Mouse (Mus musculus) neural tube, embryonic 15.5 days (tissue): Measurements from ENCODE around the gene Tmem82. TPM values are rescaled to one million over a fixed set of nuclear protein-coding genes. Genes with fewer than 3 reads are reported as not detected.

Experiments used
- ATAC-seq: fragments of 200-750 bp; cut with Nextera tagmentation; 2 replicates; pipeline ENCODE4 v1.8.0; 2017; ENCODE audit warnings: mild to moderate bottlenecking, moderate TSS enrichment, moderate library complexity; ENCODE audit not compliant: low FRiP score
- H3K27ac ChIP-seq: fragments of 300-500 bp; sonication (generic); replicated peaks from 2 replicates; pipeline ENCODE4 v1.5.1; 2015; ENCODE audit warnings: mild to moderate bottlenecking, inconsistent platforms
- H3K27me3 ChIP-seq: fragments of 300-500 bp; sonication (generic); replicated peaks from 2 replicates; pipeline ENCODE4 v1.6.1; 2015; ENCODE audit warnings: inconsistent platforms
- H3K36me3 ChIP-seq: fragments of 300-500 bp; sonication (generic); 2 replicates; pipeline ENCODE4 v1.6.1; 2015; ENCODE audit warnings: inconsistent platforms
- H3K4me1 ChIP-seq: fragments of 300-500 bp; sonication (generic); 2 replicates; pipeline ENCODE4 v1.6.1; 2015; ENCODE audit warnings: inconsistent platforms
- H3K4me2 ChIP-seq: fragments of 300-500 bp; sonication (generic); 2 replicates; pipeline ENCODE4 v1.6.1; 2015; ENCODE audit warnings: inconsistent platforms, mild to moderate bottlenecking, moderate library complexity
- H3K4me3 ChIP-seq: fragments of 300-500 bp; sonication (generic); replicated peaks from 2 replicates; pipeline ENCODE4 v1.5.1; 2015; ENCODE audit warnings: mild to moderate bottlenecking, inconsistent platforms
- H3K9ac ChIP-seq: fragments of 300-500 bp; sonication (generic); replicated peaks from 2 replicates; pipeline ENCODE4 v1.6.1; 2015; ENCODE audit warnings: mild to moderate bottlenecking, inconsistent platforms
- H3K9me3 ChIP-seq: fragments of 300-500 bp; sonication (generic); replicated peaks from 2 replicates; pipeline ENCODE4 v1.6.1; 2016; ENCODE audit warnings: inconsistent platforms
- WGBS: fragments of 180-500 bp; shearing (Covaris S2); methylation state at CpG from one replicate; pipeline ENCODE4 v1.1.7; 2015; ENCODE audit warnings: mixed read lengths; 5-methylcytosine and 5-hydroxymethylcytosine counted together
- polyA plus RNA-seq: library from polyadenylated mRNA; unstranded; fragments of >200 nt; fragmentation: Nextera tagmentation; extraction: Ambion mirVana; gene quantifications from 2 replicates; pipeline ENCODE4 v1.2.1, GENCODE M21; 2015

Tmem82 gene
- polyA plus RNA-seq, 1 experiment from 2014 or later, result 0.18 TPM

DNA sequence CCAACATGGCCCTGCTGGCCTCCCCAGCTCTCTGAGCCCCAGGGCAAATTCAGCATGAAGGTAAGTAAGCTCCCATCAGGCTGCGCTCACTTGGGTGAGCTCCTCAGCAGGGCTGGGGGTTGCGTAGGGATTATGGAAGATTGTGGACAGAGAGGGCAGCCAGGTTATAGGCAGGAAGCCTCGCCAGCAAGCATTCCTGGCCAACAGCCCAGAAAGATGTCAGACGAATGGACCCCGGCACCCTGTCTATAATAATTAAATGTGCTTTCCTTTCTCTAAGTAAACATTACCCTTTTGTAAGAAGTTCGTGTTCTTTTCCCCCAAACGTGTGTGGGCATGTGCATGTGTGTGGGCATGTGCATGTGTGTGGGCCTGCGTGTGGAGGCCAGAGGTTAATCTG is 13.9 kb downstream of the Tmem82 start:
- Histone ChIP-seq H3K9me3 (no peaks in the 10 kb centered on the region), H3K4me2 (no peak overlapping the region), H3K4me3 (no peak overlapping the region), H3K36me3 (no peaks in the 10 kb centered on the region), H3K27ac (no peak overlapping the region), H3K9ac (no peak overlapping the region), H3K27me3 (no peaks in the 10 kb centered on the region), H3K4me1 (peaks cover 12% of the 10 kb centered on the region)
- ATAC-seq, result no peak
- 75% methylated on average over 8 of the region's 8 CpGs for WGBS

DNA sequence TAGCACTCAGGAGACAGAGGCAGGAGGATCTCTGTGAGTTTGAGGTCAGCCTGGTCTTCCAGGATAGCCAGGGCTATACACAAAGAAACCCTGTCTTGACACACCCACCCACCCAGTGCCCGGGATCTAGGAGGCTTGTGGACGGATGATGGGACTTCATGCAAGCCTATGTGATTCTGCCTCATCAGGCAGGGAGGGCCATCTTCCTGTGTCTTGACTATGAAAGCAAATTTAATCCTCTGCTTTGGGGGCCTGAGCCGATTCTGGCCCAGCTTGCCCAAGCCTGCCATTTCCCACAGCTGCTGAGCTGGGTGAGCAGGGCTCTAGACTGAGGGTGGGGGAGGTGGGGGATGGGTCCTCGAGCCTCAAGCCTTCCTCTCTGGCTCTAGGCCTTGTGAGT is 14.5 kb downstream of the Tmem82 start:
- peaks cover under 1% of the 10 kb centered on the region; the same call in 1 of the 2 replicates for H3K27me3 ChIP-seq
- H3K9me3 ChIP-seq, result no peaks in the 10 kb centered on the region
- peaks cover 17% of the 10 kb centered on the region for H3K4me1 ChIP-seq
- H3K27ac ChIP-seq, result no peak overlapping the region
- WGBS, result 80% methylated on average over 4 of the region's 4 CpGs
- H3K9ac ChIP-seq, result no peak overlapping the region
- no peak overlapping the region for H3K4me2 ChIP-seq
- H3K4me3 ChIP-seq, result no peak overlapping the region
- ATAC-seq, result no peak
- H3K36me3 ChIP-seq, result no peaks in the 10 kb centered on the region

DNA sequence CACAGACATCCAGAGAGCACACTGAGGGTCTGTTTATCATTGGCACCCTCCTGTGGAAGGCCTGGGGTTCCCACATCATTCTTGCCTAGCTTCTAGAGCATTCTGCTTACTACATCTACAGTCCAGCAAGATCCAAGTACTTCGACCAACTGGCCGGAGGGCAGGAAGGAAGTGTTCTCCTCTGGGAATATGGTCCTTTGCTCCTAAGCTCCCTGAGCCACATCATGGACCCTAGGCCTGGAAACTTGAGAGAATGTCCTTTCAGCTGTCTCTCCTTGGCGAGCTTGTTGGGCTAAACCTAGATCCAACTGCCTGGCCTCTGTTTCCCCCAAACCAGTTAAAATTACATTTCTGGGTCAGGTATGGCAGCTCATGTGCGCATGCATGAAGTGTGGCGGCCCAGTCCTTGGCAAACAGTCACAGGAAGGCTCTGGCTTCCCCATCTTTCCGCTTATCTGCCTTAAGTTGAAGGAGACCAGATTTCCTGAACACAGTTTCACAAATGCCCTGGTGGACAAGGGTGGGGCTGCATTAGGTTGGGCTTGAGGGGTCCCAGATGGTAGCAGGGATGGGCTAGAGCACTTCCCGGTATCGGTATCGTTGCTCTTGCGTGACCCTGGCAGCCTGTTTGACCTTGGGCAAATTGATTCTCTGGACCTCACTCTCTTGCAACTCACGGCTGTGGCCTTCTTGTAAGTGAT is 15.8 kb downstream of the Tmem82 start:
- 87% methylated on average over 11 of the region's 11 CpGs for WGBS
- Histone ChIP-seq H3K4me3 (no peak overlapping the region), H3K4me2 (no peak overlapping the region), H3K27ac (no peak overlapping the region), H3K9ac (no peak overlapping the region), H3K9me3 (no peaks in the 10 kb centered on the region), H3K27me3 (peaks cover 4% of the 10 kb centered on the region; the same call in 1 of the 2 replicates), H3K36me3 (no peaks in the 10 kb centered on the region), H3K4me1 (peaks cover 28% of the 10 kb centered on the region)
- no peak for ATAC-seq

DNA sequence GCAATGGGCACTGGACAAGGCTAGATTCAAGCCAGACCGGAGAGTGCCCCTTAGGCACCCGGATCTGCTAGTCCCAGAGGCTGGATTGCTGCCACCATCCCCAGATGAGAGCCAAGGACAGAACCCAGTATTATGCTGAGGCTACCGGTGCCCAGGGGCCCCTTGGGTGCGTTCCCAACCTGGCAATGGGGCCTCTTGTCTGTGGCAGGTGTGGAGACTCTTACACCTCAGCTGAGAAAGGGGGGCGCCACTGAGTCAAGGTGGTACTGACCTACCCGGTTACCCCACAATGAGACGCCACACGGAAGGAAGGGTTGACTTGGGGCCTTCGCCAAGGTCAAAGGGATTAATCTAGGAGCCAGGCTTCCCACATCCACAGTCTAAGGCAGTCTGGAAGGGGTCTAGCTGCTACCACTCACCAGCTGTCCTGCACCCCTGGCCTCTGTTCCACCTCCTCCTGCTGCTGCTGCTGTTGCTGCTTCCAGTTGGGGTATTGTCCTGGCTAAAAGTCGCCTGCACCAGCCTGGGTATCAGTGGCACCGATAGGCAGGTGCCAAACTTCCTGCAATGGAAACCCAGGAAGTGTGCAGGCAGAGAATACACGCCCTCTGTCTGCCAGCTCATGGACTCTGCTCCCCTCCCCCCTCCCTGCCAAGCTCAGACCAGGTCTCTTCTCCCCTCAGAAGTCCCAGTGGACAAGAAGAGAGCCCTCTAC is 17.1 kb downstream of the Tmem82 start:
- Histone ChIP-seq H3K27ac (no peak overlapping the region), H3K36me3 (no peaks in the 10 kb centered on the region), H3K9ac (no peak overlapping the region), H3K9me3 (no peaks in the 10 kb centered on the region), H3K4me3 (no peak overlapping the region), H3K4me1 (peaks cover 28% of the 10 kb centered on the region), H3K27me3 (peaks cover 4% of the 10 kb centered on the region; the same call in 1 of the 2 replicates), H3K4me2 (no peak overlapping the region)
- WGBS, result 76% methylated on average over 12 of the region's 12 CpGs
- ATAC-seq, result no peak

DNA sequence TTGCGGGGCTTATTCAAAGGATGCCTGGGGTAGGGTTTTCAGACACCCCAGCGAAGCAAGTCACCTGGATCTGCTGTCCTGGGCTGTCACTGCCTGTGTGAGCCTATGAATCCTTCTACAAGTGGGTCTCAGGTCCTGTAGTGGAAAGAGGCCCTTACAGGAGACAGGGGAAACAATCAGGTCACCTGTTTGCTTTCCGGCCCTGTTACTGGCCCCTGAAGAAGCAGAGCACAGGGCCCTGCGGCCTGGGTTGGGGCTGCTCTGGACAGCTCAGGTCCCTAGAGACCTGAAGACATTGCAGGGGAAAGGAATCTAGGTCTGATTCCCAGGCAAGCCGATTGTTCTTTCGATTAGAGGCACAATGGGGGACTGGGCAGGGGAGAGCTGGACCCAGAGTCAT is 18.1 kb downstream of the Tmem82 start:
- Histone ChIP-seq H3K4me3 (peak overlapping the region; percentile 63), H3K36me3 (no peaks in the 10 kb centered on the region), H3K4me1 (peaks cover 28% of the 10 kb centered on the region), H3K9ac (no peak overlapping the region), H3K4me2 (peak overlapping the region; percentile 96), H3K27me3 (peaks cover 4% of the 10 kb centered on the region; the same call in 1 of the 2 replicates), H3K9me3 (no peaks in the 10 kb centered on the region), H3K27ac (no peak overlapping the region)
- 20% methylated on average over 6 of the region's 6 CpGs for whole genome bisulfite sequencing
- 0 out of 2 replicates have a peak, but pooled peaks have one; percentile 30 for ATAC-seq

DNA sequence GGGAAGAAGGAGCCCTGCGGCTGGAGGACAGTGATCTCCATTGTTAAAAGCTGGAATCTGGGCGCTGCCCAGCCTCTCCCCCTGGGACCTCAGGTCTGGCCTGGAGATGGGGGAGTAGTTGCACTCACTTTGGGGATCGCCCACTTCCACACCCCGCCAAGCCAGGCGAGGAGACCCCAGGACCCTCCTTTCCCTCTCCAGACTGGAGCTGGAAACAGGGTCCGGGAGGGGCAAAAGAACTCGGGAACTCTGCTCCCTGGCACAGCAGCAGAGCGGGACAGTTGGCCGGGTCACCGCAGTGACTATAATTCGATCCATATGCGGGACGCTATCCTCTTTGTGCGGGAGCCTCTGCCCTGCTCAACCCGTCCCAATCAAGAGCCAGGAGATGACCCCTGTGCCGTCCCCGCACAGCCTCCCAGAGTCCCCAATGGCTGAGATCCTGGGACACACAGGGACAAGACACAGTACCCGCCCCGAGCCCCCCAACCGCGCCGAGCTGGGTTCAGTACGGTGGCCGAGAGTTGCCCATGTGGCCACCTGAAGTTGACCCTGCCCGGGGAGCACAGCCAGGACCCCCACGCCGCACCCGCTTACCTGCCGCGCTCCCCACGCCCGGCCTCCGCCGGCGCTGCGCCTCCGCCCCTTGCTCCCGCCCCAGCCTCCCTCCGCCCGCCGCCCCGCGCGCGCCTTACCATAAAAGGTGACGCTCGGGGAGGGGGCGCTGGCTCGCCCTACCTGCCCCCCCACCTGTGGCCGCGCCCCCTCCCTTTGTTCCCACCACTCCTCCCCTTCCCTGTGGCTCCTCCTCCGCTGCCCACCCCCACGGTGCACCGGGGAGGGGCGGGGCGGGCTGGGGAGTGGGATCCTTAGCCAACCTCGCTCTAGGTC is 18.9 kb downstream of the Tmem82 start:
- Histone ChIP-seq H3K27me3 (peaks cover 4% of the 10 kb centered on the region; the same call in 1 of the 2 replicates), H3K4me2 (peak overlapping the region; percentile 96), H3K9ac (peak overlapping the region; percentile 60), H3K36me3 (peaks cover 6% of the 10 kb centered on the region; the same call in 1 of the 2 replicates), H3K4me1 (peaks cover 28% of the 10 kb centered on the region), H3K4me3 (peak overlapping the region; percentile 63), H3K9me3 (no peaks in the 10 kb centered on the region), H3K27ac (no peak overlapping the region)
- ATAC-seq, result peak; percentile 29; the same call in 1 of the 2 replicates
- under 1% methylated on average over 54 of the region's 57 CpGs for WGBS

DNA sequence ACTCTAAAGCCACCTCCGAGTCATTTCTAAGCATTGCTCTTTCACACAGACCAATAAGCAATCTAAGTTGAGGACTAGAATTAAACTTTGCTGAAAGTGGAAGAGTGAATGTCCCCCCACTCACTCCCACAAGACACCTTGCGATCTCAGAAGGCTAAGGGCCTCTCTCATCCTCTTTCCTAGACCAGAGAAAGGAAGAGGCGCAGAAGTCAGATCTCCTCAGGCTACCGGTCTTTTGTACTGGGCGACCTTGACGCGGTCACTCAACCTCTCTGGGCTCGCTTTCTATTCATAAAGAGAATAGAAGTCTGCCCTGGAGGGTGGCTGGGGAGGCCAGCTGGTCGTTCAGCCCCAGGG is 19.6 kb downstream of the Tmem82 start:
- Histone ChIP-seq H3K36me3 (peaks cover 10% of the 10 kb centered on the region; the same call in 1 of the 2 replicates), H3K27me3 (peaks cover 4% of the 10 kb centered on the region; the same call in 1 of the 2 replicates), H3K4me1 (peaks cover 28% of the 10 kb centered on the region), H3K9ac (peak overlapping the region; percentile 60), H3K4me3 (peak overlapping the region; percentile 63), H3K27ac (peak overlapping the region; percentile 54), H3K9me3 (no peaks in the 10 kb centered on the region), H3K4me2 (peak overlapping the region; percentile 96)
- no peak for ATAC-seq
- WGBS, result 4% methylated on average over 9 of the region's 9 CpGs

DNA sequence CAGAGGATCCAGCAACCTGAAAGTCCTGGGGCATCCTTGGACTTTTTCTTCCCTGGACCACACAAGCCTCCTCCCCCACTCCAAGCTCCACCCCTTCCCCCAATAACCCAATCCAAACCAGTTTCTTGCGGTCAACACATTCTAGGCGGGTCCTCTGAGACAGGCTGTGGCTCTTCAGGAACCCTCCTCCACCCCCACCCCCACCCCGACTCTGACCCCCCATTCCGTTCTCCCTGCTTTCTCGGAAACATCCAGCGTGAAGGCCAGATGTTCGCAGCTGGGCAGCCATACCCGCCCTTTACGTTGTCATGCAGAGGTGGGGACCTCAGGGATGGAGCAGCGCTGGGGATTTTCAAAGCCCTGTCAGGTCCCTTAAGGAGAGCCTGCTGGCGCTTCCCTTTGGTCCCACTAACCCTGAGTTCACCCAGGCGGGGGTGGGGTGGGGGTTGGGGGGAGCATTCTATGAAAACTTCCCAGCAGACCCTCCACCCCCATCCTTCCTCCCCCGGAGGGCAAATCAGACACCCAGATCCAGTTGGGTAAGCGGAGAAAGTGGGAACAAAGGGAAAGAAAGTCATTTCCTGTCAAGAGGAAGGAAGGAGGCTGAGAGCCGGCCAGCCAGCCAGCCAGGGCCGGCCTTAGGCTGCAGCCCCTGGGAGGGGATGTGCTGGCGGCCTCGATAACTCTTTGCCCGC is 20.1 kb downstream of the Tmem82 start:
- Histone ChIP-seq H3K27ac (peak overlapping the region; percentile 54), H3K27me3 (peaks cover 4% of the 10 kb centered on the region; the same call in 1 of the 2 replicates), H3K9ac (peak overlapping the region; percentile 60), H3K4me2 (peak overlapping the region; percentile 96), H3K4me1 (peaks cover 28% of the 10 kb centered on the region), H3K4me3 (peak overlapping the region; percentile 63), H3K36me3 (peaks cover 10% of the 10 kb centered on the region; the same call in 1 of the 2 replicates), H3K9me3 (no peaks in the 10 kb centered on the region)
- no peak for ATAC-seq
- WGBS, result 2% methylated on average over 19 of the region's 19 CpGs

DNA sequence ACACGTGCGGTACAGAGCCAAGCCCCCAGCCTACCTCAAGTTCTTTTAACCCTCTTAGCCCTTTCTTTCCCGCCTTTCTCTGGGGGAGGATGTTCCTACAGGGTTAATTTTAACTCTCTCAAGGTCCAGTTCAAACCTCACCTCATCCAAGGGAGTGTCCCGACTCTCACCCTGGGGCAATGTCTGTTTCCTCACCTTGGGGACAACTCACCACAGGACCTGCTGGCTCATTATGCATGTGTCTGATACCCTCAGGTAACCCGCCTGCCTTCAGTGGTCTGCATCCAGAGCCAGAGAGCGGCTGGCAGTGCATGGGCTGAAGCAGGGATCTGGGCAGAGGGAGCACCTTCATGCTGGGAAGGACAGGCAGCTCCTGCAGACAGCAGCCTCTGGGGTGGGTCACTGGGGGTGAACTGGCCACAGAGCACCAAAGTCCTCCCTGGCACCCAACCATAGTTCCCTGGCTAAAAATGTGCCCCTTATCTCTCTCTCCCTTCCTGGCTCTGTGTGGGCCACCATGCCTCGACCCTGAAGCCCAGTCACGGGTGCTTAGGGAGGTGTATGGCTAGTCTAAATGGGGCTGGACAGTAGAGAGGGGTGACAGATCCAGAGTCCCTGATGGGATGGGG is 21.6 kb downstream of the Tmem82 start:
- peaks cover 15% of the 10 kb centered on the region; the same call in 1 of the 2 replicates for H3K36me3 ChIP-seq
- H3K9me3 ChIP-seq, result no peaks in the 10 kb centered on the region
- H3K4me3 ChIP-seq, result no peak overlapping the region
- 93% methylated on average over 8 of the region's 8 CpGs for WGBS
- no peak overlapping the region for H3K9ac ChIP-seq
- H3K27ac ChIP-seq, result no peak overlapping the region
- no peak for ATAC-seq
- peaks cover 4% of the 10 kb centered on the region; the same call in 1 of the 2 replicates for H3K27me3 ChIP-seq
- peaks cover 28% of the 10 kb centered on the region for H3K4me1 ChIP-seq
- H3K4me2 ChIP-seq, result no peak overlapping the region

DNA sequence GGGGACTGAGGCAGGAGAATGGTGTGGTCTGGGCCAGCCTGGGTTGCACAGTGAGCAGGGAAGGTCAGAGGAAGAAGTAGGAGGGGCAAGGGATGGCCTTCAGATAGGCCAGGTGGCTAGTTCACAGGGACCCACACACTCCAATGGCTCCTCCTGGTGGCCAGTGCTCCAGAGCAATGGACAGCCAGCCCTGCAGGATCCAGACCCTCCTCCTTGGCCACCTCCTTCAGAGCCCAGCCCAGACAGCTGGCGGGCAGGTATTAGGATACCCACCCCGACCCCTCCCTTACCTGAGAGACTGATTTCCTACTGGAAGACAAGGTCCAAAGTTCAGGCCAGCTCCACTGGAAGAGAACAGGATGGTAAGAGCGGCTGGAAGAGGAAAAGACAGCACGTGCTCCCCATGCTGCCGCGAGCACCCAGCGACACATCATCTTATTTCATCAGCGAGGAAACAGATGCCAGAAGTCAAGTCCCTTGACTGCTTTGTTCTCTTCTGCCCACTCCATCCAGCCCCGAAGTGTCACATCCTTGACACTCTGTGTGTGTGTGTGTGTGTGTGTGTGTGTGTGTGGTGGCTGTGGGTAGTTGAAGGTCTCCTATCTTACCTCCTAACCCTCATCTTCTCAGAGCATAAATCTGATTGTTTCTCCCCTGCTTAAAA is 22.7 kb downstream of the Tmem82 start:
- WGBS, result 80% methylated on average over 9 of the region's 9 CpGs
- H3K27ac ChIP-seq, result no peak overlapping the region
- peaks cover 15% of the 10 kb centered on the region; the same call in 1 of the 2 replicates for H3K36me3 ChIP-seq
- no peak for ATAC-seq
- H3K4me1 ChIP-seq, result peaks cover 28% of the 10 kb centered on the region
- no peak overlapping the region for H3K9ac ChIP-seq
- no peak overlapping the region for H3K4me3 ChIP-seq
- H3K4me2 ChIP-seq, result no peak overlapping the region
- H3K9me3 ChIP-seq, result no peaks in the 10 kb centered on the region
- H3K27me3 ChIP-seq, result peaks cover 4% of the 10 kb centered on the region; the same call in 1 of the 2 replicates
